ENCODE assay signal across 1 mouse cellular context in the genomic region with DNA sequence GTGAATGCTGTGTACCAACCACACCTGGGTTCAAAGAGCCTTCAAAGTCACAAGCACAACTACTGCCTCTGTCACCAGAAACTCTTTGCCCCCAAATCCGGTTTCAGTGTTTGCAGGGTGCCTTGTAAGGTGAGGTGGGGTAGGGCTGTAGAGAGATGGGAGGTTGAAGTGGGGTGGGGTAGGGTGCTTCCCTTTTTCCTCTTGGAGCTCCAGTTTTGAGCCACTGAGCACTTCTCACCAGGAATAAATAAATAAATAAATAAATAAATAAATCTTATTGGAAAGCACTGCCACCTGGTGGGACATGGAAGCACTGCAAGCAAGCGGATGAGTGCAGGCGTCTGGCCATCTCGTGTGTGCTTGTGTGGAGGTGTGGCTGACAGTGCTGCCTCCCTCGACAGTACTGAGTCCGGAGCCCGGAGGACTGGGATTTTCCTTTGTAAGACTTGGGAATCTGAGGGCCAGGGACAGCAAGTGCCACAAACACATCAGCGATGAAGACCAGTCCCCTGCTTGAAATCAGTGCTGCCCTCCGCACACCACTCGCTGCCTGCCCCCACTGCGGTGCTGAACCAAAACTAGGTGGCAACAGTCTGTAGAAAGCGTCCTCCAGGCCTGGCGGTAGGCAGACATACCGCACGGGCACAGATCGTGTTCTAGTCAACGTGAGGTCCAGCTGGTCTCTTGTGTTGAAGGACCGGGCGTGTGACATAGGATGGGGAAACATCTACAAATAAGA.
TF ChIP-seq lines count a peak whose summit lies in the region.

No protein-coding gene starts in this region.

TF ChIP-seq in CH12.LX, 34 proteins besides CTCF, POLR2A, EP300 and RAD21 (continued from another document):
- no peak for TF ChIP-seq GABPA (IDR thresholded peaks at IDR 0.05; ENCODE audit: insufficient replicate concordance, low read depth, low read length)
